Mouse (Mus musculus) liver, adult 2 months (tissue): ENCODE data around the gene Erg. TPM values are rescaled to one million over a fixed set of nuclear protein-coding genes. Genes with fewer than 3 reads are reported as not detected.

Experiments
- DNase-seq: peaks from one replicate; pipeline ENCODE4 v3.0.0-alpha.2; 2011; ENCODE audit warnings: low read depth, low spot score; ENCODE audit errors: extremely low read depth
- H3K27ac ChIP-seq: fragments of 200-500 bp; replicated peaks from 2 replicates; pipeline ENCODE4 v1.5.1; 2012; ENCODE audit warnings: low read depth, mild to moderate bottlenecking, control low read depth, inconsistent platforms, low read length; ENCODE audit not compliant: insufficient read depth
- H3K27me3 ChIP-seq: fragments of 200-500 bp; 2 replicates; pipeline ENCODE4 v1.6.1; 2012; ENCODE audit warnings: mild to moderate bottlenecking, moderate library complexity, low read length, inconsistent platforms; ENCODE audit not compliant: control insufficient read depth, insufficient read depth
- H3K36me3 ChIP-seq: fragments of 200-500 bp; 2 replicates; pipeline ENCODE4 v1.6.1; 2012; ENCODE audit warnings: low read length, inconsistent platforms; ENCODE audit not compliant: control insufficient read depth, insufficient read depth
- H3K4me1 ChIP-seq: fragments of 200-500 bp; 2 replicates; pipeline ENCODE4 v1.6.1; 2011; ENCODE audit warnings: low read length; ENCODE audit not compliant: control insufficient read depth, insufficient read depth
- H3K4me3 ChIP-seq: fragments of 200-500 bp; 2 replicates; pipeline ENCODE4 v1.5.1; 2011; ENCODE audit warnings: low read depth, mild to moderate bottlenecking, control low read depth, low read length, moderate library complexity; ENCODE audit not compliant: insufficient read depth
- H3K79me2 ChIP-seq: fragments of 200-500 bp; 2 replicates; pipeline ENCODE4 v1.6.1; 2012; ENCODE audit warnings: inconsistent platforms, mild to moderate bottlenecking, low read length, moderate library complexity; ENCODE audit not compliant: control insufficient read depth, insufficient read depth
- H3K9ac ChIP-seq: fragments of 200-500 bp; 2 replicates; pipeline ENCODE4 v1.6.1; 2012; ENCODE audit warnings: low read depth, mild to moderate bottlenecking, control low read depth, inconsistent platforms, low read length
- CTCF ChIP-seq: fragments of 200-500 bp; IDR thresholded peaks from 2 replicates; pipeline ENCODE4 v1.5.1; 2011; ENCODE audit warnings: low read depth, low read length, control low read depth
- POLR2A ChIP-seq: fragments of 200-500 bp; IDR thresholded peaks from 2 replicates; pipeline ENCODE4 v1.6.1; 2011; ENCODE audit warnings: low read length, control low read depth; ENCODE audit not compliant: insufficient read depth; ENCODE audit errors: extremely low read depth
- WGBS: fragments of 180-500 bp; shearing (Covaris S2); methylation state at CpG from one replicate; pipeline ENCODE4 v1.1.7; 2018; 5-methylcytosine and 5-hydroxymethylcytosine counted together
- polyA plus RNA-seq: library from polyadenylated mRNA; depleted of rRNA; stranded (reverse); fragments of >200 nt; gene quantifications from 2 replicates; pipeline ENCODE4 v1.2.3, GENCODE M21; 2012
- total RNA-seq: library from RNA; depleted of rRNA; stranded (reverse); fragments of >200 nt; gene quantifications from 2 replicates; pipeline ENCODE4 v1.2.3, GENCODE M21; 2014

Erg gene
- total and polyA plus RNA-seq, 2 experiments = 4.8 to 5.6 TPM

DNA sequence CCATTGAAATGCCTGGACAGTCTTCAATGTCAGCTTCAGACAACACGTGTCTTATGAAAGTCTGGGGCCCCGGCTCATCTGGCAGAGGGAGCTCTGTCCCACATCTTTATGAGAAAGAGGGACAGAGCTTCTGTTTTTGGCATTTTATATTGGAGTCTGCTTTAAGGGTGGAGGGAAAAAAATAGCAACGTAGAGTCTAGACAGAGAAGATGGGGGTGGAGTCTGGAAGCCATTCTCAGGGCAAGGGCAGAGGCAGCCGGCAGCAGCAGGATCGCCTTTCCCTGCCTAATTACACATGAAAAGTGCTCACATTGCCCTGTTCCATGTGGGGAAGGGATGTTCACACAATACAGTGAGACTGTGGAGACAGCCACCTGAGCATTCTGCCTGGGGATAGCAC lies 16.1 kb upstream of the Erg start:
- no peak for TF ChIP-seq POLR2A
- TF ChIP-seq CTCF = no peak
- WGBS = 75% methylated on average over 5 of the region's 5 CpGs
- Histone ChIP-seq H3K4me1 (no peaks in the 10 kb centered on the region), H3K27ac (no peak overlapping the region), H3K9ac (no peak overlapping the region), H3K79me2 (no peaks in the 10 kb centered on the region), H3K36me3 (no peaks in the 10 kb centered on the region), H3K4me3 (no peak overlapping the region), H3K27me3 (no peaks in the 10 kb centered on the region)
- DNase-seq = no peak

DNA sequence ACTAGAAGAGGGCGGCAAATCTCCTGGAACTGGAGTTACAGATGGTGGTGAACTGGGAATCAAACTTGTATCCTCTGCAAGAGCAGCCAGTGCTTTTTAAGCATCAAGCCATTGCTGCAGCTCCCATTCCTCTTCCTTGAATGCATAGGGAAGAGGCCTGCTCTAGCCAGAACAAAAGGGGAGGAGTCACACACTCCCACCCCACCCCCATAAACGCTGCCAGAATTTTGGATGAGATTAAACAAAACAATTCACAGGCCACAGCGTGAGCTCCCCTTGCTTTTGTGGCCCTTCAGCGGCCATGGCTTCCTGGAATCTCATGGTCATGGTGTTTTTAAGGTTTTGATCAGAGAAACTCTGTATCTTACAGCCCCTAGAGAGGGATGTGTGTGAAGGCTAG lies 15.4 kb upstream of the Erg start:
- WGBS = 68% methylated on average over 4 of the region's 4 CpGs
- Histone ChIP-seq H3K79me2 (no peaks in the 10 kb centered on the region), H3K9ac (no peak overlapping the region), H3K27me3 (no peaks in the 10 kb centered on the region), H3K36me3 (no peaks in the 10 kb centered on the region), H3K4me3 (no peak overlapping the region), H3K27ac (no peak overlapping the region), H3K4me1 (no peaks in the 10 kb centered on the region)
- no peak for DNase-seq
- TF ChIP-seq CTCF = no peak
- no peak for TF ChIP-seq POLR2A

DNA sequence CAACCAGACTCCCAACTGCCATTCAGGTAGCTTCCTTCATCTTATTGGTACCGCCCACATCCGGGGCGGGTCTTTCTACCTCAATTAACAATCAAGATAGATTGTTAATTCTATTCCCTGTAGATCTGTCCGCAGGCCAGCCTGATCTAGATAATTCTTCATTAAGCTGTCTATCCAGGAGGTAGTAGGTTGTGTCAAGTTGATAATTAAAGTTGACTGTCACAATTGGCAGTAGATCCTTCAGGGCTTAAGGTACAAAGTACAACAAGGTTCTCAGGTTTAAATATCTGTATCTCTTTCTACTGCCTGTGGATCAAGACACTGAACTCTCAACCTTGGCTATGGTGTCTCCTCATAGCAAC lies 14.8 kb upstream of the Erg start:
- no peak for DNase-seq

DNA sequence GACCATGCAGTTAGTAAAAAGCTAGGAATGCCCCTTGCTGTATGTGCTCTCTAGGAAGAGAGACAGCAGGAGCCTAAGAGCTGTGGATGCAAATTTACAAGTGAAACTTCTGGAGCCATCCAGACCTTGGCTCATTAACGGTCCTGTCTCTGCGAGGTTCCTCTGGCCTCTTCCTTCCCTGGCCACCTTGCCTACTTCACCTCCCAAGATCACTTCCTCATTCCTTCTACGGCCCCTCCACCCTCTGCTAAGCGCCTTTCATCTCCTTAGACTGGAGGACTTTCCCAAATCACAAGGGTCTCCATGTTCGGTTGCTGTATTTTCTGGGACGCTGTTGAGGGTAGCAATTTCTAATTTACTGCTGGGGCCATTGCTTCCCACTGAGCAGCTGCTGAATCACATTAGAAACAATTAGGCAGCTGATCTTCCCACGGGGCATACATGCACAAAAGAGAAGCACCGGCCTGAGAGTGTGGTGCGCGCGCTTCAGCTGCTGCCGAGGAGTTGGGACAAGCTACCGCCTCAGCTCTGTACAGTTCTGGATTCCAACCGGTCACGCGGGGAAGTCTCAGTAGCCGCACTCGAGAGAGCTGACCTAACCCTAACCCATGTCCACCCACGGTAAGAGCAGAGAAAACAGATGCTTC lies 14.3 kb upstream of the Erg start:
- Histone ChIP-seq H3K27me3 (no peaks in the 10 kb centered on the region; the same call in 1 of the 2 replicates), H3K79me2 (no peaks in the 10 kb centered on the region), H3K4me1 (no peaks in the 10 kb centered on the region), H3K9ac (no peak overlapping the region), H3K36me3 (no peaks in the 10 kb centered on the region), H3K27ac (no peak overlapping the region), H3K4me3 (no peak overlapping the region)
- no peak for TF ChIP-seq CTCF
- TF ChIP-seq POLR2A = no peak
- DNase-seq = no peak
- 88% methylated on average over 19 of the region's 19 CpGs for WGBS

More for the DNA sequence above, 14.8 kb upstream of the Erg start:
- Histone ChIP-seq H3K4me3 (no peak overlapping the region), H3K9ac (no peak overlapping the region), H3K36me3 (no peaks in the 10 kb centered on the region), H3K4me1 (no peaks in the 10 kb centered on the region), H3K27ac (no peak overlapping the region), H3K27me3 (no peaks in the 10 kb centered on the region), H3K79me2 (no peaks in the 10 kb centered on the region)
- TF ChIP-seq POLR2A = no peak
- no peak for TF ChIP-seq CTCF
- WGBS = 95% methylated on average over 4 of the region's 4 CpGs

GRCm38 (mm10) chr16:95598930-95599329 lies 12.5 kb upstream of the Erg start:
- 86% methylated on average over 4 of the region's 4 CpGs for whole genome bisulfite sequencing
- Histone ChIP-seq H3K4me3 (no peak overlapping the region), H3K36me3 (no peaks in the 10 kb centered on the region), H3K9ac (no peak overlapping the region), H3K4me1 (no peaks in the 10 kb centered on the region), H3K27me3 (no peaks in the 10 kb centered on the region; the same call in 1 of the 2 replicates), H3K27ac (no peak overlapping the region), H3K79me2 (no peaks in the 10 kb centered on the region)
- no peak for DNase-seq
- TF ChIP-seq CTCF = no peak

GRCm38 (mm10) chr16:95597578-95597951 lies 11.2 kb upstream of the Erg start:
- Histone ChIP-seq H3K79me2 (no peaks in the 10 kb centered on the region), H3K27me3 (no peaks in the 10 kb centered on the region; the same call in 1 of the 2 replicates), H3K27ac (no peak overlapping the region), H3K4me1 (no peaks in the 10 kb centered on the region), H3K4me3 (no peak overlapping the region), H3K36me3 (no peaks in the 10 kb centered on the region), H3K9ac (no peak overlapping the region)
- 64% methylated on average over 7 of the region's 7 CpGs for WGBS
- no peak for TF ChIP-seq POLR2A
- no peak for DNase-seq
